Mouse (Mus musculus): ENCODE measurements at regions not wholly inside any gene's neighbourhood (a gene's known extent, or its start where the extent isn't known, plus 50 kb on each side); places are given as distances from the start of the nearest gene placed in this dataset.
"Not testable (repeated sequence)": the region's sequence is repeated elsewhere in the genome, so short reads cannot be mapped to it uniquely, and the experiment has no call there.

- no peak for DNase-seq (ENCODE audit: inconsistent age in 2 of 2, low spot score in 1 of 2)
Observed at GRCm38 (mm10) chr9:86081873-86082272, 239.7 kb downstream of the Tpbg start.

GRCm38 (mm10) chr9:86092998-86093397 lies 250.8 kb downstream of the Tpbg start:
- no peak for DNase-seq (ENCODE audit: inconsistent age in 2 of 2, low spot score in 1 of 2)

GRCm38 (mm10) chr9:86095460-86095859 lies 253.3 kb downstream of the Tpbg start:
- DNase-seq (ENCODE audit: inconsistent age in 2 of 2, low spot score in 1 of 2): no peak

GRCm38 (mm10) chr9:86096246-86096645 lies 254.1 kb downstream of the Tpbg start:
- no peak for DNase-seq (ENCODE audit: inconsistent age in 2 of 2, low spot score in 1 of 2)

- no peak for DNase-seq (ENCODE audit: inconsistent age in 2 of 2, low spot score in 1 of 2)
Observed at GRCm38 (mm10) chr9:86099325-86099724, 257.1 kb downstream of the Tpbg start.

GRCm38 (mm10) chr9:86101360-86102086 lies 259.3 kb downstream of the Tpbg start:
- no peak for DNase-seq (ENCODE audit: inconsistent age in 2 of 2, low spot score in 1 of 2)

- no peak for DNase-seq (ENCODE audit: inconsistent age in 2 of 2, low spot score in 1 of 2)
Observed at GRCm38 (mm10) chr9:86103607-86104006, 261.4 kb downstream of the Tpbg start.

GRCm38 (mm10) chr9:86104664-86105063 lies 262.5 kb downstream of the Tpbg start:
- no peak for DNase-seq (ENCODE audit: inconsistent age in 2 of 2, low spot score in 1 of 2)

- no peak for DNase-seq (ENCODE audit: inconsistent age in 2 of 2, low spot score in 1 of 2)
Observed at GRCm38 (mm10) chr9:86105851-86106250, 263.7 kb downstream of the Tpbg start.

- DNase-seq (ENCODE audit: inconsistent age in 2 of 2, low spot score in 1 of 2): no peak
Observed at GRCm38 (mm10) chr9:86109906-86110305, 267.7 kb downstream of the Tpbg start.

- no peak for DNase-seq (ENCODE audit: inconsistent age in 2 of 2, low spot score in 1 of 2)
Observed at GRCm38 (mm10) chr9:86119370-86119769, 277.2 kb downstream of the Tpbg start.

- not testable (repeated sequence) for DNase-seq (ENCODE audit: inconsistent age in 2 of 2, low spot score in 1 of 2)
Observed at GRCm38 (mm10) chr9:86135617-86136016, 293.4 kb downstream of the Tpbg start.

GRCm38 (mm10) chr9:86145903-86146302 lies 303.7 kb downstream of the Tpbg start:
- no peak for DNase-seq (ENCODE audit: inconsistent age in 2 of 2, low spot score in 1 of 2)

- no peak for DNase-seq (ENCODE audit: inconsistent age in 2 of 2, low spot score in 1 of 2)
Observed at GRCm38 (mm10) chr9:86160316-86160715, 304.4 kb downstream of the Ube2cbp start.

GRCm38 (mm10) chr9:86166362-86167067 lies 298.2 kb downstream of the Ube2cbp start:
- DNase-seq (ENCODE audit: inconsistent age in 2 of 2, low spot score in 1 of 2): peak; percentile 7 to 24

- DNase-seq (ENCODE audit: inconsistent age in 2 of 2, low spot score in 1 of 2): no peak
Observed at GRCm38 (mm10) chr9:86170756-86171155, 294.0 kb downstream of the Ube2cbp start.

GRCm38 (mm10) chr9:86186751-86187747 lies 277.7 kb downstream of the Ube2cbp start:
- no peak for DNase-seq (ENCODE audit: inconsistent age in 2 of 2, low spot score in 1 of 2)

- DNase-seq (ENCODE audit: inconsistent age in 2 of 2, low spot score in 1 of 2): no peak
Observed at GRCm38 (mm10) chr9:86188873-86189272, 275.9 kb downstream of the Ube2cbp start.

- no peak for DNase-seq (ENCODE audit: inconsistent age in 2 of 2, low spot score in 1 of 2)
Observed at GRCm38 (mm10) chr9:86205041-86205440, 259.7 kb downstream of the Ube2cbp start.

- no peak for DNase-seq (ENCODE audit: inconsistent age in 2 of 2, low spot score in 1 of 2)
Observed at GRCm38 (mm10) chr9:86208334-86208925, 256.3 kb downstream of the Ube2cbp start.

- DNase-seq (ENCODE audit: inconsistent age in 2 of 2, low spot score in 1 of 2): no peak
Observed at GRCm38 (mm10) chr9:86211267-86211666, 253.5 kb downstream of the Ube2cbp start.

Measured in adrenal gland, adult (tissue).